Mouse (Mus musculus): ENCODE measurements around the gene Xylt2.
A peak's percentile ranks its signal among the peaks of the same experiment; 100 is the strongest.
"Not testable (repeated sequence)": the region's sequence is repeated elsewhere in the genome, so short reads cannot be mapped to it uniquely, and the experiment has no call there.

The Xylt2 gene

DNA sequence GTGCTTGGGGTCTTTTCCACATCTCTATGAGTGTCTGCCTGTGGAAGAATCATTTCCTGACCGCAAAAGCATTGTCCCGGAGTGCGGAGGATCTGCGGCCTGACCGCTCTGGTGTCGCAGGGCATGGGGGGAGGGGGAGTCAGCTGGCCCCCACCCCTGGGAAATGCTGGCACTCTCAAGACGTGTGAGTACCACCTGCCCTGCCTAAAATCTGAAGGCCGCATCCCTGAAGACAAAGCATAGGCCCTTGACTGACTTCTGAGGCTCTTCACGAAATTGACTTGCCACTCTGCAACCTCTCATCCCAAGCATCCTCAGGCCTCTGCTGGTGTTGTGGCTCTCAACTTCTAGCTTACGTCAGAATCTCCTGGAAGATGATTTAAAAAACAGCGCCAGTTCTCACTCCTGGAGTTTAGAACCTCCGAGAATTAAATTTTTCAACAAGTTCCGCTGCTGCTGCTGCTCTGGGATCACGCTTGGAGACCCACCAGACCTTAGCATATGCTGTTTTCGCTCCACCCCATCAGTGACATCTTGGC, 361 bp upstream of the Xylt2 start:
- DNase-seq (ENCODE audit: low read depth, low spot score): no peak

- DNase-seq (ENCODE audit: low read depth, low spot score): no peak
These were observed 1.0 kb downstream of the Xylt2 start for GRCm38 (mm10) chr11:94676308-94676707.

GRCm38 (mm10) chr11:94675446-94675845, 1.9 kb downstream of the Xylt2 start:
- DNase-seq (ENCODE audit: low read depth, low spot score): no peak

DNA sequence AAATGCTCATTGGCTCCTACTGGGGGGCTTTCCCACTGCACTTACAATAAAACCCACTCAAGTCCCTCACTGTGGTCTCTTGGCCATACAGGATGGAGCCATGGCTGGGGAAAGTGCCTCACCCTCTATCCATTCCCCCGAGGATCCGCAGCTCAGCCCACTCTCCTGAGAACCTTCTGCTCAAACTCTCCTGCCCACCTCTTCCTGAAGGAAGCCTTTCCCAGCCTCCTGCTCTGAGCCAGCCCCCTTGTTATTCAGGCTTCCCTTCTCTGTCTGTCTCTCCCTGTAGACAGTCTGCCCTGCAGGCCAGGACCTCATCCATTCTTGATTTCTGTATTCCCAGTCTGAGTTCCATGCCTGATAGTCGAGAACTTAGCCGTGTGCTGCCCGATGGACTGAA, 2.3 kb downstream of the Xylt2 start:
- DNase-seq (ENCODE audit: low read depth, low spot score): no peak

- no peak for DNase-seq (ENCODE audit: low read depth, low spot score)
These were observed 12.0 kb downstream of the Xylt2 start for GRCm38 (mm10) chr11:94665281-94665680.

DNA sequence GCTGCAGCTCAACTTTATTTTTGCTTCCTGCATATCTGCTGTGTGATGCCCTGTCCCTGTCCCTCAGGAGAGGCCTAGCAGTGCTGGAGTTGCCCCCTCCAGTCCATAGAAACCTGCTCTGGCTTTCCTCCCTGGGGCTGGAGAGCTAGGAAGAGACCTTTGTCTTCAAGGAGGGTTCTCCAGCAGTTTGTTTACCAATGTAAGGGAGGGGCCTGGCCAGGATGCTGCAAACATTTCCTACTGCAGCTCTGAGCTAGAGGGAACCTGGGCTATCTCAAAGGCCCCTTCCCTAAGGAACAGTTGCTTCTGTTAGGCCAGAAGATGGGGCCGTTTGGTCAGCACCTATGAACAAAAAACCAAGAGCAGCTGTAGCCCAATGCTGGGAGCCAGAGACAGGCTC, 16.0 kb downstream of the Xylt2 start:
- DNase-seq (ENCODE audit: low read depth, low spot score): no peak

- DNase-seq (ENCODE audit: low read depth, low spot score): peak; percentile 77
These were observed 23.5 kb downstream of the Xylt2 start, which contains the start of the genes Mrpl27 and Eme1 for GRCm38 (mm10) chr11:94653663-94654436. Gene Mrpl27 (plus strand): TSS chr11:94653767. Gene Eme1 (minus strand): TSS chr11:94653964.

GRCm38 (mm10) chr11:94652973-94653372, 24.3 kb downstream of the Xylt2 start:
- DNase-seq (ENCODE audit: low read depth, low spot score): no peak

DNA sequence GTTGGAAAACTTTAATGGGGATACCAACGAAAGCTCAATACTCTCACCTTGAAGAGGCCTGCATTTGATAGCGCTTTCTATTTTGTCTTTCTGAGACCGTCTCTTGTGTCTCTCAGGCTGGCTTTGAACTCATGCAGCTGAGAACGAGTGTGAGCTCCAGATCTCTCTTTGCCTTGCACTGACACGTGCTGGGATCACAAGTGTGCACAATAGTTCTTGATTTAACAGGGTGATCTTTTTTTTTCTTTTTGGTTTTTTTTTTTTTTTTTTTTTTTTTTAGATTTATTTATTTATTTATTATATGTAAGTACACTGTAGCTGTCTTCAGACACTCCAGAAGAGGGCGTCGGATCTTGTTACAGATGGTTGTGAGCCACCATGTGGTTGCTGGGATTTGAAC, 26.1 kb downstream of the Xylt2 start:
- DNase-seq (ENCODE audit: low read depth, low spot score): not testable (repeated sequence)

- DNase-seq (ENCODE audit: low read depth, low spot score): no peak
These were observed 30.9 kb downstream of the Xylt2 start for GRCm38 (mm10) chr11:94646457-94646856.

- no peak for DNase-seq (ENCODE audit: low read depth, low spot score)
These were observed 32.7 kb downstream of the Xylt2 start for GRCm38 (mm10) chr11:94644461-94645219.

GRCm38 (mm10) chr11:94634431-94634830, 42.9 kb downstream of the Xylt2 start:
- no peak for DNase-seq (ENCODE audit: low read depth, low spot score)

- DNase-seq (ENCODE audit: low read depth, low spot score): no peak
These were observed 44.3 kb downstream of the Xylt2 start for GRCm38 (mm10) chr11:94632988-94633387.

GRCm38 (mm10) chr11:94631969-94632368, 45.3 kb downstream of the Xylt2 start:
- no peak for DNase-seq (ENCODE audit: low read depth, low spot score)

DNA sequence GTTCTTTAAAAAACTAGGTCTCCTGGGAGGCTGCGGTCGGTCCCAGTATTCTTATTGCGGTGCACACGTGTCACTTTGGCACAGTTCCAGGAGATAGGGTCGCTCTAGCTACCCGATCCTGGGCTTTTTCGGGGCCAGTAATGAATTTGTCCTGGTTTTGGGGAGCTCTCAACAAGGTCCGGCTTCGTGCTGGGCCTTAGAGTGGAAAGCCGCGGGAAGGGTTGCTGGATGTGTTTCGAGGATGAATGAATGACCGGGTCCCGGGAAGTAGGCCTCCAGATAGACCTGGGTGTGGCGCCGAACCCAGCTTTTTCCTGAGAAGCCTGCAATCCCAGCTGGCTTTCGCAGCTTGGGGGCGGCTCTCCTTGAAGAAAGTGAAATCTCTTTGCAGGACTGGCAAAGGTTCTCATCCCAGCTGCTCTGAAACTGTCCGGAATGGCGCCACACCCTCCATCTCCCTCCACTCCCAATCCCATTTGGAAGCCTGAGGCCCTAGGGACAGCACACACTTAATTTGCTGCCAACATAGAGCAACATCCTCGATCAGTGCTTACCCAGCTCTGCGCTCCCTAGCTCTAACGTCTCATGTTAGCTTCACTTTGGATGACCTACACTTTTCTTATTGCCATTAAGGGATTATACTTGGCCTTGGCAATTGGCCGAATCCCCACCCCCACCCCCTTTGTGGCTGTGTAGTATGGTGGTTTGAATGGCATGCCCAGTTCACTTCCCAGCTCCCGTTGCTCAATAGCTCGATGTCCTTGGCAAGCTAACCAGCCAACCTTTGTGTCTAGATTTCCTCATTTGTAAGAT, 46.9 kb downstream of the Xylt2 start:
- peak; percentile 36 for DNase-seq (ENCODE audit: low read depth, low spot score)

- peak; percentile 35 for DNase-seq (ENCODE audit: low read depth, low spot score)
These were observed 47.5 kb downstream of the Xylt2 start for GRCm38 (mm10) chr11:94629884-94630198.

- peak; percentile 78 for DNase-seq (ENCODE audit: low read depth, low spot score)
These were observed 48.0 kb downstream of the Xylt2 start, which contains the start of gene Lrrc59 for GRCm38 (mm10) chr11:94629199-94629883. Gene Lrrc59 (plus strand): TSS chr11:94629767.

GRCm38 (mm10) chr11:94622162-94622561, 55.2 kb downstream of the Xylt2 start:
- no peak for DNase-seq (ENCODE audit: low read depth, low spot score)

- DNase-seq (ENCODE audit: low read depth, low spot score): no peak
These were observed 55.9 kb downstream of the Xylt2 start for GRCm38 (mm10) chr11:94621458-94621852.

DNA sequence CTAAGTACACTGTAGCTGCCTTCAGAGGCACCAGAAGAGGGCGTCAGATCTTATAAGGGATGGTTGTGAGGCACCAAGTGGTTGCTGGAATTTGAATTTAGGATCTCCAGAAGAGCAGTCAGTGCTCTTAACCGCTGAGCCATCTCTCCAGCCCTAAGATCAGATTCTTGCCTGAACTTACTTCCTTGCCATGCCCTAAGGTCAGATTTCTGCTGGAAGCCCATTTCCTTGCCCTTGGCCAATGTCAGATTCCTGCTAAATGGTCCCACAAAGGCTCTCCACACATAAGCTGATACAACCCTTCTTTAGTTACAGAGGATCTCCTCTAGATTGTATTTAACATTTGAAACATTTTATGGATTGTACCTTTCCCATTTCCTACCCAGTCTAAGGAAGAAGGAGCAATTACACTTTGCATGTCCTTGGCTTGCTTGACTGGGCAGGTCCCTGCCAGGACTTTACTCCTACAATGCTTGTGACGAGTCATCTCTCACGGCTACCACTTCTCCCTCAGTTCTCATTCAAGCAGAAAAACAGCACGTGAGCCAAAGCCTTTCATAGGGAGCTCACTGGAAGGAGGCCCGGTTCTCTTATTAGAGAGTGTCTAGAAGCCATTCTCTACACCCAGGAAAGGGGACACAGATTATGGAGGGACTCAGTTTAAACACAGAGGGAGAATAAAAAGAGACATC, 56.4 kb downstream of the Xylt2 start:
- no peak for DNase-seq (ENCODE audit: low read depth, low spot score)

GRCm38 (mm10) chr11:94617646-94618045, 59.7 kb downstream of the Xylt2 start:
- DNase-seq (ENCODE audit: low read depth, low spot score): no peak
